Mouse (Mus musculus): Measurements from ENCODE around the gene Abcc6. TPM values are rescaled to one million over a fixed set of nuclear protein-coding genes. Genes with fewer than 3 reads are reported as not detected.

Gene Abcc6
- polyA plus RNA-seq, 1 experiment from 2014 or later: 0.43 TPM

- no peaks in the 10 kb centered on the region for H3K9me3 ChIP-seq (ENCODE audit: control insufficient read depth, low read length)
- H3K9ac ChIP-seq: no peak overlapping the region
- 69% methylated on average over 14 of the region's 14 CpGs for WGBS
- no peak for ATAC-seq (ENCODE audit: low FRiP score)
- H3K27ac ChIP-seq: no peak overlapping the region
- H3K4me1 ChIP-seq (replicated peaks; ENCODE audit: control insufficient read depth, insufficient read depth, low read length): peaks cover 24% of the 10 kb centered on the region
- H3K27me3 ChIP-seq (ENCODE audit: control insufficient read depth, insufficient read depth, low read length): no peaks in the 10 kb centered on the region
- H3K36me3 ChIP-seq (replicated peaks; ENCODE audit: control insufficient read depth, insufficient read depth): no peaks in the 10 kb centered on the region
- no peak overlapping the region for H3K4me3 ChIP-seq (replicated peaks; ENCODE audit: low read length)
- no peak overlapping the region for H3K4me2 ChIP-seq (replicated peaks)
- no peak for DNase-seq (ENCODE audit: low spot score)
Observed at GRCm38 (mm10) chr7:45919083-45919671, 110.9 kb downstream of the Abcc6 start.

- WGBS: 90% methylated on average over 15 of the region's 15 CpGs
- no peaks in the 10 kb centered on the region for H3K27me3 ChIP-seq (ENCODE audit: control insufficient read depth, insufficient read depth, low read length)
- ATAC-seq (ENCODE audit: low FRiP score) (no peak), DNase-seq (ENCODE audit: low spot score) (no peak)
- H3K9me3 ChIP-seq (ENCODE audit: control insufficient read depth, low read length): no peaks in the 10 kb centered on the region
- H3K4me1 ChIP-seq (replicated peaks; ENCODE audit: control insufficient read depth, insufficient read depth, low read length): peaks cover 24% of the 10 kb centered on the region
- peak overlapping the region; percentile 62; the same call in 1 of the 2 replicates for H3K9ac ChIP-seq
- no peak overlapping the region for H3K4me2 ChIP-seq (replicated peaks)
- no peak overlapping the region for H3K4me3 ChIP-seq (replicated peaks; ENCODE audit: low read length)
- H3K36me3 ChIP-seq (replicated peaks; ENCODE audit: control insufficient read depth, insufficient read depth): no peaks in the 10 kb centered on the region
- H3K27ac ChIP-seq: no peak overlapping the region
Observed at GRCm38 (mm10) chr7:45917926-45918325, 112.2 kb downstream of the Abcc6 start.

Other genes with a start within 250 kb of the Abcc6 start
- 20.9 and 23.6 TPM in 2 replicates for gene Lmtk3, start 246.6 kb downstream of the Abcc6 start, polyA plus RNA-seq (2014; fragmentation: Nextera tagmentation; extraction: Ambion mirVana)
- gene Sult2b1, start 245.6 kb downstream of the Abcc6 start, polyA plus RNA-seq (2014; fragmentation: Nextera tagmentation; extraction: Ambion mirVana): 5.2 and 7.3 TPM in 2 replicates
- 237 and 242 TPM in 2 replicates for gene Cyth2, start 215.7 kb downstream of the Abcc6 start, polyA plus RNA-seq (2014; fragmentation: Nextera tagmentation; extraction: Ambion mirVana)
- 1.3 TPM in 2 replicates for gene Kcnj14, start 205.5 kb downstream of the Abcc6 start, polyA plus RNA-seq (2014; fragmentation: Nextera tagmentation; extraction: Ambion mirVana)
- 37.6 and 42.6 TPM in 2 replicates for gene Grwd1, start 199.4 kb downstream of the Abcc6 start, polyA plus RNA-seq (2014; fragmentation: Nextera tagmentation; extraction: Ambion mirVana)
- 90.3 and 96.6 TPM in 2 replicates for gene Kdelr1, start 157.5 kb downstream of the Abcc6 start, polyA plus RNA-seq (2014; fragmentation: Nextera tagmentation; extraction: Ambion mirVana)
- gene Grin2d, start 151.9 kb downstream of the Abcc6 start, polyA plus RNA-seq (2014; fragmentation: Nextera tagmentation; extraction: Ambion mirVana): 4.3 and 4.4 TPM in 2 replicates
- gene Syngr4, start 133.6 kb downstream of the Abcc6 start, polyA plus RNA-seq (2014; fragmentation: Nextera tagmentation; extraction: Ambion mirVana): 0.39 and 0.40 TPM in 2 replicates
- gene Tmem143, start 133.4 kb downstream of the Abcc6 start, polyA plus RNA-seq (2014; fragmentation: Nextera tagmentation; extraction: Ambion mirVana): 4.3 and 5.6 TPM in 2 replicates
- gene Emp3, start 108.9 kb downstream of the Abcc6 start, polyA plus RNA-seq (2014; fragmentation: Nextera tagmentation; extraction: Ambion mirVana): 34.1 and 38.8 TPM in 2 replicates
- 6.1 and 6.5 TPM in 2 replicates for gene Ccdc114, start 106.2 kb downstream of the Abcc6 start, polyA plus RNA-seq (2014; fragmentation: Nextera tagmentation; extraction: Ambion mirVana)
- gene Nomo1, start 3.4 kb upstream of the Abcc6 start, polyA plus RNA-seq (2014; fragmentation: Nextera tagmentation; extraction: Ambion mirVana): 28.2 and 29.3 TPM in 2 replicates
- 1.2 and 1.5 TPM in 2 replicates for gene Kcnj11, start 70.5 kb upstream of the Abcc6 start, polyA plus RNA-seq (2014; fragmentation: Nextera tagmentation; extraction: Ambion mirVana)
- gene Abcc8, start 149.7 kb upstream of the Abcc6 start, polyA plus RNA-seq (2014; fragmentation: Nextera tagmentation; extraction: Ambion mirVana): 10.6 and 13.8 TPM in 2 replicates
- gene Ush1c, start 208.2 kb upstream of the Abcc6 start, polyA plus RNA-seq (2014; fragmentation: Nextera tagmentation; extraction: Ambion mirVana): 1.2 and 1.8 TPM in 2 replicates
- 0.11 and 0.13 TPM in 2 replicates for gene Otog, start 210.7 kb upstream of the Abcc6 start, polyA plus RNA-seq (2014; fragmentation: Nextera tagmentation; extraction: Ambion mirVana)